Mouse (Mus musculus): ENCODE results near the gene Ccsap. TPM values are rescaled to one million over a fixed set of nuclear protein-coding genes. Genes with fewer than 3 reads are reported as not detected.
A peak's percentile ranks its signal among the peaks of the same experiment; 100 is the strongest.

The Ccsap gene
- polyA plus RNA-seq, 1 experiment from 2014 or later: 3.2 TPM

- WGBS (ENCODE audit: missing documents): under 1% methylated on average over 74 of the region's 79 CpGs
- Histone ChIP-seq H3K4me3 (ENCODE audit: inconsistent target) (peak overlapping the region; percentile 79), H3K27ac (peak overlapping the region; percentile 25), H3K79me2 (ENCODE audit: inconsistent target) (peaks cover 48% of the 10 kb centered on the region), H3K36me3 (ENCODE audit: inconsistent target) (no peaks in the 10 kb centered on the region)
Measured at GRCm38 (mm10) chr8:123858941-123859647, 915 bp downstream of the Ccsap start.

GRCm38 (mm10) chr8:123858574-123858940, 1.5 kb downstream of the Ccsap start:
- Histone ChIP-seq H3K36me3 (ENCODE audit: inconsistent target) (no peaks in the 10 kb centered on the region), H3K27ac (peak overlapping the region; percentile 25), H3K4me3 (ENCODE audit: inconsistent target) (peak overlapping the region; percentile 79), H3K79me2 (ENCODE audit: inconsistent target) (peaks cover 53% of the 10 kb centered on the region)
- WGBS (ENCODE audit: missing documents): 1% methylated on average over 17 of the region's 17 CpGs

GRCm38 (mm10) chr8:123857361-123857760, 2.6 kb downstream of the Ccsap start:
- WGBS (ENCODE audit: missing documents): 95% methylated on average over 3 of the region's 3 CpGs
- Histone ChIP-seq H3K27ac (no peak overlapping the region), H3K36me3 (ENCODE audit: inconsistent target) (no peaks in the 10 kb centered on the region), H3K79me2 (ENCODE audit: inconsistent target) (peaks cover 64% of the 10 kb centered on the region), H3K4me3 (ENCODE audit: inconsistent target) (no peak overlapping the region; the same call in 1 of the 2 replicates)

GRCm38 (mm10) chr8:123854733-123855475, 5.1 kb downstream of the Ccsap start:
- Histone ChIP-seq H3K79me2 (ENCODE audit: inconsistent target) (peaks cover 89% of the 10 kb centered on the region), H3K36me3 (ENCODE audit: inconsistent target) (no peaks in the 10 kb centered on the region), H3K27ac (no peak overlapping the region), H3K4me3 (ENCODE audit: inconsistent target) (no peak overlapping the region)
- 96% methylated on average over 9 of the region's 9 CpGs for WGBS (ENCODE audit: missing documents)

GRCm38 (mm10) chr8:123854252-123854651, 5.8 kb downstream of the Ccsap start:
- 73% methylated on average over 1 of the region's 1 CpGs for WGBS (ENCODE audit: missing documents)
- H3K27ac ChIP-seq: no peak overlapping the region
- H3K36me3 ChIP-seq (ENCODE audit: inconsistent target): no peaks in the 10 kb centered on the region
- no peak overlapping the region for H3K4me3 ChIP-seq (ENCODE audit: inconsistent target)
- peaks cover 95% of the 10 kb centered on the region for H3K79me2 ChIP-seq (ENCODE audit: inconsistent target)

GRCm38 (mm10) chr8:123851590-123851989, 8.4 kb downstream of the Ccsap start:
- Histone ChIP-seq H3K79me2 (ENCODE audit: inconsistent target) (peaks cover 99% of the 10 kb centered on the region), H3K27ac (no peak overlapping the region), H3K4me3 (ENCODE audit: inconsistent target) (no peak overlapping the region), H3K36me3 (ENCODE audit: inconsistent target) (no peaks in the 10 kb centered on the region)
- 92% methylated on average over 5 of the region's 5 CpGs for WGBS (ENCODE audit: missing documents)

- no peaks in the 10 kb centered on the region for H3K36me3 ChIP-seq (ENCODE audit: inconsistent target)
- H3K79me2 ChIP-seq (ENCODE audit: inconsistent target): peaks cover 84% of the 10 kb centered on the region
- no peak overlapping the region for H3K27ac ChIP-seq
- WGBS (ENCODE audit: missing documents): 95% methylated on average over 4 of the region's 4 CpGs
- no peak overlapping the region for H3K4me3 ChIP-seq (ENCODE audit: inconsistent target)
Measured at GRCm38 (mm10) chr8:123849352-123849751, 10.7 kb downstream of the Ccsap start.

GRCm38 (mm10) chr8:123847546-123847945, 12.5 kb downstream of the Ccsap start:
- Histone ChIP-seq H3K79me2 (ENCODE audit: inconsistent target) (peaks cover 67% of the 10 kb centered on the region), H3K27ac (no peak overlapping the region), H3K36me3 (ENCODE audit: inconsistent target) (no peaks in the 10 kb centered on the region), H3K4me3 (ENCODE audit: inconsistent target) (no peak overlapping the region)
- 77% methylated on average over 3 of the region's 3 CpGs for WGBS (ENCODE audit: missing documents)

GRCm38 (mm10) chr8:123846509-123846908, 13.5 kb downstream of the Ccsap start:
- no peaks in the 10 kb centered on the region for H3K36me3 ChIP-seq (ENCODE audit: inconsistent target)
- peaks cover 57% of the 10 kb centered on the region for H3K79me2 ChIP-seq (ENCODE audit: inconsistent target)
- WGBS (ENCODE audit: missing documents): 98% methylated on average over 8 of the region's 12 CpGs
- no peak overlapping the region for H3K27ac ChIP-seq
- H3K4me3 ChIP-seq (ENCODE audit: inconsistent target): no peak overlapping the region

- Histone ChIP-seq H3K4me3 (ENCODE audit: inconsistent target) (no peak overlapping the region), H3K27ac (no peak overlapping the region), H3K36me3 (ENCODE audit: inconsistent target) (no peaks in the 10 kb centered on the region), H3K79me2 (ENCODE audit: inconsistent target) (peaks cover 51% of the 10 kb centered on the region)
- WGBS (ENCODE audit: missing documents): 91% methylated on average over 10 of the region's 10 CpGs
Measured at GRCm38 (mm10) chr8:123845991-123846390, 14.0 kb downstream of the Ccsap start.

GRCm38 (mm10) chr8:123845114-123845513, 14.9 kb downstream of the Ccsap start:
- Histone ChIP-seq H3K27ac (no peak overlapping the region), H3K4me3 (ENCODE audit: inconsistent target) (no peak overlapping the region), H3K36me3 (ENCODE audit: inconsistent target) (no peaks in the 10 kb centered on the region), H3K79me2 (ENCODE audit: inconsistent target) (peaks cover 43% of the 10 kb centered on the region)
- WGBS (ENCODE audit: missing documents): 24% methylated on average over 13 of the region's 13 CpGs

GRCm38 (mm10) chr8:123844341-123844740, 15.7 kb downstream of the Ccsap start:
- no peak overlapping the region for H3K27ac ChIP-seq
- peaks cover 35% of the 10 kb centered on the region for H3K79me2 ChIP-seq (ENCODE audit: inconsistent target)
- no peak overlapping the region for H3K4me3 ChIP-seq (ENCODE audit: inconsistent target)
- WGBS (ENCODE audit: missing documents): 92% methylated on average over 7 of the region's 7 CpGs
- no peaks in the 10 kb centered on the region for H3K36me3 ChIP-seq (ENCODE audit: inconsistent target)

- no peak overlapping the region for H3K4me3 ChIP-seq (ENCODE audit: inconsistent target)
- no peak overlapping the region for H3K27ac ChIP-seq
- no peaks in the 10 kb centered on the region for H3K36me3 ChIP-seq (ENCODE audit: inconsistent target)
- 93% methylated on average over 12 of the region's 12 CpGs for WGBS (ENCODE audit: missing documents)
- peaks cover 12% of the 10 kb centered on the region for H3K79me2 ChIP-seq (ENCODE audit: inconsistent target)
Measured at GRCm38 (mm10) chr8:123842086-123842485, 17.9 kb downstream of the Ccsap start.

- no peak overlapping the region for H3K27ac ChIP-seq
- H3K4me3 ChIP-seq (ENCODE audit: inconsistent target): no peak overlapping the region
- 0 out of 2 replicates have a peak, but pooled peaks cover under 1% of the 10 kb centered on the region for H3K79me2 ChIP-seq (ENCODE audit: inconsistent target)
- 94% methylated on average over 15 of the region's 15 CpGs for WGBS (ENCODE audit: missing documents)
- H3K36me3 ChIP-seq (ENCODE audit: inconsistent target): no peaks in the 10 kb centered on the region
Measured at GRCm38 (mm10) chr8:123840578-123841345, 19.2 kb downstream of the Ccsap start.

GRCm38 (mm10) chr8:123838496-123838895, 21.5 kb downstream of the Ccsap start:
- no peak overlapping the region for H3K27ac ChIP-seq
- no peaks in the 10 kb centered on the region for H3K79me2 ChIP-seq (ENCODE audit: inconsistent target)
- WGBS (ENCODE audit: missing documents): 81% methylated on average over 9 of the region's 9 CpGs
- H3K36me3 ChIP-seq (ENCODE audit: inconsistent target): no peaks in the 10 kb centered on the region
- H3K4me3 ChIP-seq (ENCODE audit: inconsistent target): no peak overlapping the region
